Mouse (Mus musculus) monocyte, adult 5-6 weeks (primary cell): ENCODE data around the gene Gm28230. TPM values are rescaled to one million over a fixed set of nuclear protein-coding genes. Genes with fewer than 3 reads are reported as not detected.

Experiments
- ATAC-seq: fragments of 153-309, 156-312 bp; replicated peaks from 2 replicates; pipeline ENCODE4 v1.8.0; 2017; ENCODE audit warnings: mild to moderate bottlenecking; ENCODE audit not compliant: low TSS enrichment, insufficient number of reproducible peaks, severe bottlenecking, poor library complexity, low FRiP score
- total RNA-seq: library from RNA; stranded (forward); fragments of 200-1000, 200-491, 200-594 nt; gene quantifications from 3 replicates; pipeline ENCODE4 v1.2.3, GENCODE M21; 2017

Gene Gm28230
- total RNA-seq, 1 experiment from 2014 or later, result not detected

- ATAC-seq, result no peak
Observed at GRCm38 (mm10) chr2:74714881-74715280, 11.6 kb upstream of the Gm28230 start.

- no peak for ATAC-seq
Observed at GRCm38 (mm10) chr2:74715504-74716241, 10.9 kb upstream of the Gm28230 start.

GRCm38 (mm10) chr2:74720384-74720783 is 6.1 kb upstream of the Gm28230 start:
- ATAC-seq, result no peak

GRCm38 (mm10) chr2:74720955-74721491 is 5.5 kb upstream of the Gm28230 start:
- no peak for ATAC-seq

- no peak for ATAC-seq
Observed at GRCm38 (mm10) chr2:74721882-74722281, 4.6 kb upstream of the Gm28230 start.

- ATAC-seq, result no peak
Observed at GRCm38 (mm10) chr2:74722949-74723348, 3.6 kb upstream of the Gm28230 start.

GRCm38 (mm10) chr2:74724244-74725015 is 2.1 kb upstream of the Gm28230 start:
- no peak for ATAC-seq

GRCm38 (mm10) chr2:74725171-74725570 is 1.4 kb upstream of the Gm28230 start:
- ATAC-seq, result no peak

GRCm38 (mm10) chr2:74726973-74727639 is 578 bp downstream of the Gm28230 start:
- ATAC-seq, result no peak

- no peak for ATAC-seq
Observed at GRCm38 (mm10) chr2:74727640-74728302, 1.2 kb downstream of the Gm28230 start.

GRCm38 (mm10) chr2:74728303-74728680 is 1.8 kb downstream of the Gm28230 start:
- ATAC-seq, result no peak

GRCm38 (mm10) chr2:74730331-74730730 is 3.8 kb downstream of the Gm28230 start:
- no peak for ATAC-seq

GRCm38 (mm10) chr2:74731055-74731454 is 4.5 kb downstream of the Gm28230 start:
- no peak for ATAC-seq

GRCm38 (mm10) chr2:74731799-74732512 is 5.4 kb downstream of the Gm28230 start:
- no peak for ATAC-seq

- no peak for ATAC-seq
Observed at GRCm38 (mm10) chr2:74732513-74733316, 6.2 kb downstream of the Gm28230 start.

GRCm38 (mm10) chr2:74733317-74733661 is 6.8 kb downstream of the Gm28230 start:
- ATAC-seq, result no peak

GRCm38 (mm10) chr2:74733765-74734164 is 7.2 kb downstream of the Gm28230 start:
- no peak for ATAC-seq

- no peak for ATAC-seq
Observed at GRCm38 (mm10) chr2:74734451-74734850, 7.9 kb downstream of the Gm28230 start.
